Mouse (Mus musculus) layer of hippocampus, postnatal 25 days (tissue): Measurements from ENCODE around the gene Atxn3. TPM values are rescaled to one million over a fixed set of nuclear protein-coding genes. Genes with fewer than 3 reads are reported as not detected.

ENCODE experiments used
- DNase-seq, 2 experiments: peaks; one replicate each; pipeline ENCODE4 v3.0.0; 2022; ENCODE audit warnings: mixed read lengths in 2 of 2, low spot score in 1 of 2; ENCODE audit errors: extremely low spot score in 1 of 2
- total RNA-seq, 2 experiments: library from RNA; stranded (reverse); gene quantifications; 2 replicates each; pipeline ENCODE4 v1.2.3; 2021

The Atxn3 gene
- total RNA-seq, 2 experiments from 2014 or later = 19.3 to 20.4 TPM

- DNase-seq = no peak
These were observed 60.9 kb downstream of the Atxn3 start for GRCm38 (mm10) chr12:101897113-101897512.

GRCm38 (mm10) chr12:101893296-101893695, 64.8 kb downstream of the Atxn3 start:
- DNase-seq = no peak

DNA sequence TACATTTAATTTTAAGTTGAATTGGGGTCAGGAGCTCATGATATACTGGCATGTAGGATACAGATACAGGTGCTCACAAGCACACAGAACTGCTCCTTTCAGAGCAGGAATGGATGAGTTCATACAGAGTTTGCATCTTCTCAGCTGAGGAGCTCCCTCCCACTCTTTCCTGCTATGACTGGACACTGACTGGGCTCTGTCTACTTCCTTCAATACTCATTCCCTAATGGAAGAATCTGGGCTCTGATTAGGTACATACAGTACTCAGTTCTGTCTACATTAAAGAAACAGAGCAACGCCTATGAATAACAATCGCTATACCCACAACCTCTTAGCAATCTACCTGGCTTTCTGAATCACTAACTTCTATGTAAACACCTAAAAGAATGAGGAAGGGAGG, 65.2 kb downstream of the Atxn3 start:
- no peak for DNase-seq

GRCm38 (mm10) chr12:101891066-101891465, 67.0 kb downstream of the Atxn3 start:
- DNase-seq = no peak

DNA sequence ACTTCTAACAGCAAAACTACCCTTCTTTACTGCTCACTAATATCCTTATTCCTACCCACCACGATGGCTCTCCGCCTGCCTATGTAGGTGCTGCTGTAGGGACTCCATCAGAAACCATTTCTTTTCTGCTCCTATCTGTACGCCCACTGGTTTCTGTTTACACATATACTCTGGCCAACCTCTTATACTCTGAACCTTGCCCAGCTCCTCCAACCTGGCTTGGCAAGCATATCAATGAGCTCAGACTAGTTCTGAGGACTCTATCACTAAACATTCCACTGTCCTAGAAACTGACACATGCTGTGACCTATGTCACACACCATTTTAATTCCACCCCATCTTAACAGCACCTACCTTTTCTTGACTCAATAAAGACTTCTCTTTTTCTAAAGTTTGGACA, 68.7 kb downstream of the Atxn3 start:
- no peak for DNase-seq

- DNase-seq = no peak
These were observed 69.7 kb downstream of the Atxn3 start for GRCm38 (mm10) chr12:101888312-101888711.

DNA sequence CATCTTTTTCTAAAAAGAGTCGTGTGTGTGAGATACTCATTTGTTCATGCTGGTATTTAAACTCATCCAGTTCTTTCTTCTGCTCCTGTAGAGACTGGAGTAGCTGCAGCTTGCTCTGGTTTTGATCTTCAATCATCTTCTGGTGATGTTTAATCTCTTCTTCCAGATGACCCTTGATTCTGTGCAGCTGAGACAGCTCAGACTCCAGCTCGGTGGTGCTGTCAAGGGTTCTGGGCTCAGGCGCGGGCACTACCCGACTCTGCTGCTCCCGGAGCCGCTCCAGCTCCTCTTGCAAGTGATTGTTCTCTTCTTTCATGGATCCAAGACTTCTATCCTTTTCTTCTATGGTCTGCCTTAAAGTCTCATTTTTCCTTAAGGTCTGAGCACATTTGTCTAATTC, 73.1 kb downstream of the Atxn3 start:
- DNase-seq = no peak

DNA sequence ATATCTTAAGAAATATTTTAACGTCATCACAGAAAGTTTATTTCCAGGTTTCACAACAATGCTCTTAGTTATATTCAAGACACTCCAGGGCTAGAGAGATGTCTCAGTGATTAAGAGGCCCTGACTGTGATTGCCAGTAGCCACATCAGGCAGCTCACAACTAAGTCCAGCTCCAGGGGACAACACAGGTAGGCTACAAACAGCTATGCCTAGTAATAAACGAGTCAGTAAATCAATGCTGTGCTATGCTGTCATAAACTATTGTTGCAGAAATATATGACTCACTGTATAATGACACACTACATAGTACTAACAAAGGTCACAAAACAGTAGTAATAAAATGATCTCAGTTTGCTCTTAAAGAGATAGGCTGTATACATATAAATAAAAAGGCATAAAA, 81.7 kb downstream of the Atxn3 start:
- DNase-seq = no peak

DNA sequence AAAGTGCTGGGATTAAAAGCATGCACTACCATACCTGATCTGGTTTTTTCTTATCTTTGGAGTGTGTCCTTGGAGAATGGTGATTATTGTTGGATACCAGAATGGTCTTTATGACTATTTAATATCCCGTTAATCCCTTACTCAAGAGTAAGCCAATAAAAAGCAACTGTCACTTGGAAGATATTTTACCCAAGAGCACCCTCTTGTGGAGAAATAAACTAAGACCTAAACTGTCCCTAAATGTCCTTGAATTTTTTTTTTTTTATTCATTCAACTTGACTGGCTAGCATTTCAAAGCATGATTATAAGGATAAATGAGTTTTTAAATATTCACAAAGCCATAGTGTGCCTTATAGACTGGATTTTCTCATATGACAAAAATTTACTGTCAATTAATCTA, 82.9 kb downstream of the Atxn3 start:
- no peak for DNase-seq

Other genes starting within 250 kb of the Atxn3 start
- gene Tc2n, start 239.7 kb downstream of the Atxn3 start, total RNA-seq = under 1 TPM in 1 of 2 experiments, not detected in 1; 0.25 TPM
- 1 to 10 TPM; 5.4 to 5.5 TPM for gene Fbln5, start 139.2 kb downstream of the Atxn3 start, total RNA-seq
- 10 to 100 TPM; 26.1 to 28.6 TPM for gene Trip11, start 45.0 kb downstream of the Atxn3 start, total RNA-seq
- 10 to 100 TPM; 28.4 to 30.0 TPM for gene Cpsf2, start 17.7 kb upstream of the Atxn3 start, total RNA-seq
- gene Slc24a4, start 170.5 kb upstream of the Atxn3 start, total RNA-seq = 10 to 100 TPM; 39.5 to 44.1 TPM